Mouse (Mus musculus) bone marrow, adult 2 months (tissue): Measurements from ENCODE around the gene Olfr315.

ENCODE experiments used
- CTCF ChIP-seq: fragments of 200-500 bp; IDR thresholded peaks from 2 replicates; pipeline ENCODE4 v1.5.1; 2011; ENCODE audit warnings: low read length, control low read depth; ENCODE audit not compliant: control insufficient read depth, insufficient read depth
- POLR2A ChIP-seq: fragments of 200-500 bp; IDR thresholded peaks from 2 replicates; pipeline ENCODE4 v1.6.1; 2011; ENCODE audit warnings: low read depth, mild to moderate bottlenecking, control low read depth, low read length, borderline replicate concordance; ENCODE audit not compliant: control insufficient read depth

DNA sequence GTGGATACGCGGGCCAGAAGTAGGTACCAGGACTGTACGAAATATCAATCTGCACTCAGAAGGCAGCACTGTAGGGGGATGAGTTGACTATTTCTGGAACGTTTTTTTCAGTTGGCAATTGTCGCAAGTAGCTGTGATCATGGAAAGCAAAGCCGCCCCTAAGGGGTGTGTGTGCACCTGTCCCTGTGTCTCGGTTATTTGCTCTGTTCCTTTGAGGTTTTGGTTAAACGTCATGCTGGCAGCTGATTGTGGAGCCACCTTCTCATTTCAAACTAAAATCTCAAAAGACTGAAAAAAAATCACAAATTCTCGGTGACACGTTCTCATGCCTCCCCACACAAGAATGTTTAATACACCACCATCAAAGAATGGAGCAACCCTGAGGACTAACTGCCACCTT lies 14.7 kb downstream of the Olfr315 start:
- TF ChIP-seq CTCF (no peak), POLR2A (no peak)
